In the genomic region with DNA sequence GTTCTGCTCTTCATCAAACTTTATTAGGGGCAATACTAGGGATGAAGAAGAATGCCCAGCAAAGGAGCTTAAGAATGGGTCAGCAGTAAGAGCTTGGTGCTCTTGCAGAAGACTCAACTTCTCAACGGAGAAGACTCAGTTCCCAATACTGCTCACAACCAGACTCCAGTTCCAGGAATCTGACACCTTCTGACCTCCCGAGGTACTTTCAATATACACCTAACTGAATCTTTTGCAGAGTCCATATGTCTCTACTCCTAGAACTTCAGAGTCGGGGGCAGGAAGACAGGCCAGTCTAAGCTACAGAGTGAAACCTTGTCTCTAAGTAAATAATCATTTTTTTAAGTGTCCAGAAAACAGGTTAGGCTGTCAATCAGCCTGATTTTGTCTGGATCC, we compare ENCODE assay signal across 8 mouse cellular contexts. TPM values are rescaled to one million over a fixed set of nuclear protein-coding genes. Genes with fewer than 3 reads are reported as not detected.
DNase-seq lines count a peak whose midpoint lies in the region; ATAC-seq lines count a peak whose summit lies in the region.
"Had no signal": no experiment of that assay in that cellular context is flagged by ENCODE, and none has a peak within 500 bp of the region (broad histone marks: within the 10 kb centered on the region; RNA-seq: fewer than 3 reads in every experiment).

No protein-coding gene starts in this region.

- H3K4me3 ChIP-seq in megakaryocyte, embryonic 14.5 days (replicated peaks), result peak overlapping the region; percentile 89
- H3K4me3 ChIP-seq in forebrain, embryonic 14.5 days (ENCODE audit: low read depth, low read length), result peak overlapping the region; percentile 74
- H3K4me3 ChIP-seq in liver, embryonic 15.5 days (replicated peaks), result peak overlapping the region; percentile 58

- 13% methylated on average over 3 of the region's 3 CpGs for WGBS in forebrain, embryonic 14.5 days
- WGBS in liver, embryonic 15.5 days (ENCODE audit: insufficient replicate concordance), result 12% methylated on average over 3 of the region's 3 CpGs

- no peak for DNase-seq in forebrain, embryonic 14.5 days (ENCODE audit: low spot score)
- no peak for DNase-seq in adrenal gland, postnatal 14 days
- DNase-seq in spleen, postnatal 36 days (ENCODE audit: low spot score in 2 of 2), result no peak
- no peak for DNase-seq in layer of hippocampus, adult 8-10 months (ENCODE audit: low spot score in 2 of 2)

- peaks cover 63% of the 10 kb centered on the region for H3K27me3 ChIP-seq in megakaryocyte, embryonic 14.5 days (replicated peaks)
- H3K27me3 ChIP-seq in forebrain, embryonic 14.5 days (replicated peaks; ENCODE audit: control insufficient read depth, insufficient read depth, low read length), result no peaks in the 10 kb centered on the region
- peaks cover 56% of the 10 kb centered on the region for H3K27me3 ChIP-seq in liver, embryonic 15.5 days

- H3K9me3 ChIP-seq in megakaryocyte, embryonic 14.5 days, result peaks cover 4% of the 10 kb centered on the region
- H3K9me3 ChIP-seq in forebrain, embryonic 14.5 days (replicated peaks; ENCODE audit: control insufficient read depth, low read length), result no peaks in the 10 kb centered on the region
- no peaks in the 10 kb centered on the region for H3K9me3 ChIP-seq in liver, embryonic 15.5 days (replicated peaks)

- peak overlapping the region; percentile 59 for H3K4me2 ChIP-seq in forebrain, embryonic 14.5 days (ENCODE audit: low read length)
- H3K4me2 ChIP-seq in liver, embryonic 15.5 days, result peak overlapping the region; percentile 59

- no peak overlapping the region for H3K27ac ChIP-seq in forebrain, embryonic 14.5 days (ENCODE audit: low read depth, low read length)
- H3K27ac ChIP-seq in liver, embryonic 15.5 days (replicated peaks), result no peak overlapping the region

- H3K9ac ChIP-seq in forebrain, embryonic 14.5 days (ENCODE audit: low read length), result peak overlapping the region; percentile 84
- H3K9ac ChIP-seq in liver, embryonic 15.5 days, result peak overlapping the region; percentile 47; the same call in 1 of the 2 replicates

- no peak for ATAC-seq in megakaryocyte, adult 5-6 weeks (ENCODE audit: poor library complexity, severe bottlenecking)
- ATAC-seq in forebrain, embryonic 14.5 days, result no peak; the same call in 1 of the 2 replicates
- no peak for ATAC-seq in liver, embryonic 15.5 days (ENCODE audit: insufficient read depth)

- peaks cover 12% of the 10 kb centered on the region for H3K4me1 ChIP-seq in megakaryocyte, embryonic 14.5 days
- H3K4me1 ChIP-seq in forebrain, embryonic 14.5 days (ENCODE audit: control insufficient read depth, insufficient read depth, low read length), result peaks cover 12% of the 10 kb centered on the region; the same call in 1 of the 2 replicates
- H3K4me1 ChIP-seq in liver, embryonic 15.5 days (replicated peaks), result peaks cover 5% of the 10 kb centered on the region; the same call in 1 of the 2 replicates

- no peaks in the 10 kb centered on the region for H3K36me3 ChIP-seq in megakaryocyte, embryonic 14.5 days (replicated peaks; ENCODE audit: low read length)
- 0 out of 2 replicates have a peak, but pooled peaks cover 1% of the 10 kb centered on the region for H3K36me3 ChIP-seq in forebrain, embryonic 14.5 days (ENCODE audit: control insufficient read depth, insufficient read depth, low read length)
- H3K36me3 ChIP-seq in liver, embryonic 15.5 days (replicated peaks), result no peaks in the 10 kb centered on the region

RNA-seq across cellular contexts. Expression of gene Wtip, which starts 1.1 kb away (rescaled TPM):
- polyA plus RNA-seq in megakaryocyte, embryonic 14.5 days (2012; ENCODE audit: insufficient read depth, low replicate concordance), result 1.2 and 1.7 TPM in 2 replicates
- 0.09 and 0.14 TPM in 2 replicates for total RNA-seq in megakaryocyte, adult 5-6 weeks (2015)
- total RNA-seq in megakaryocyte, adult 5-6 weeks (2017), result 0.33 TPM in 1 of 2 replicates, not detected in the other
- polyA plus RNA-seq in forebrain, embryonic 14.5 days (2014; fragmentation: Nextera tagmentation; extraction: Ambion mirVana), result 3.3 and 4.2 TPM in 2 replicates
- 0.33 and 0.76 TPM in 2 replicates for polyA plus RNA-seq in liver, embryonic 15.5 days (2015; fragmentation: Nextera tagmentation; extraction: Ambion mirVana)
- 27.3 and 29.2 TPM in 2 replicates for total RNA-seq in adrenal gland, postnatal 14 days (2021)
- 10 to 100 TPM; 12.5 to 15.4 (median 13.7) TPM for total RNA-seq in layer of hippocampus, adult 8-10 months (2022)

RNA-seq across cellular contexts. Expression of gene Scgb1b30, which starts 36.7 kb away (rescaled TPM):
- polyA plus RNA-seq in megakaryocyte, embryonic 14.5 days (2012; ENCODE audit: insufficient read depth, low replicate concordance), result not detected in 2 replicates
- total RNA-seq in megakaryocyte, adult 5-6 weeks (2015), result not detected in 2 replicates
- not detected in 2 replicates for total RNA-seq in megakaryocyte, adult 5-6 weeks (2017)
- not detected in 2 replicates for polyA plus RNA-seq in forebrain, embryonic 14.5 days (2014; fragmentation: Nextera tagmentation; extraction: Ambion mirVana)
- polyA plus RNA-seq in liver, embryonic 15.5 days (2015; fragmentation: Nextera tagmentation; extraction: Ambion mirVana), result not detected in 2 replicates
- not detected in 2 replicates for total RNA-seq in adrenal gland, postnatal 14 days (2021)
- not detected for total RNA-seq in layer of hippocampus, adult 8-10 months (2022)
- total RNA-seq: adrenal gland, postnatal 10 days had no signal

RNA-seq across cellular contexts. Expression of gene Uba2, which starts 37.4 kb away (rescaled TPM):
- polyA plus RNA-seq in megakaryocyte, embryonic 14.5 days (2012; ENCODE audit: insufficient read depth, low replicate concordance), result 1.3 and 8.8 TPM in 2 replicates
- 111 and 115 TPM in 2 replicates for total RNA-seq in megakaryocyte, adult 5-6 weeks (2015)
- total RNA-seq in megakaryocyte, adult 5-6 weeks (2017), result 121 and 126 TPM in 2 replicates
- 199 and 213 TPM in 2 replicates for polyA plus RNA-seq in forebrain, embryonic 14.5 days (2014; fragmentation: Nextera tagmentation; extraction: Ambion mirVana)
- 84.9 and 87.8 TPM in 2 replicates for polyA plus RNA-seq in liver, embryonic 15.5 days (2015; fragmentation: Nextera tagmentation; extraction: Ambion mirVana)
- total RNA-seq in adrenal gland, postnatal 14 days (2021), result 80.4 and 83.4 TPM in 2 replicates
- 10 to 100 TPM; 81.8 to 91.5 (median 88.2) TPM for total RNA-seq in layer of hippocampus, adult 8-10 months (2022)

Comparison
In these comparisons a context has a peak if more than half of its experiments do, and no peak if none do; other contexts are left out.
1. RNA of gene Wtip, which starts 1.1 kb away (total RNA-seq): 27.3 to 29.2 TPM in adrenal gland, postnatal 14 days and 12.5 to 15.4 TPM in layer of hippocampus, adult 8-10 months; 0.09 to 0.33 TPM in megakaryocyte, adult 5-6 weeks; every median in the first group is over 10 times any median in the second.
2. Peak in every context shown above with its lines, with median percentiles within 50 percentile points of each other: H3K4me3 ChIP-seq.